Comparison of ENCODE assay signal across 8 mouse cellular contexts in genomic region chr11:95982475-95982874, GRCm38 (mm10). TPM values are rescaled to one million over a fixed set of nuclear protein-coding genes. Genes with fewer than 3 reads are reported as not detected.
A peak's percentile ranks its signal among the peaks of the same experiment; 100 is the strongest.
DNase-seq lines count a peak whose midpoint lies in the region; ATAC-seq lines count a peak whose summit lies in the region.

No protein-coding gene starts in this region.

- H3K4me2 ChIP-seq in midbrain, embryonic 13.5 days (replicated peaks): no peak overlapping the region
- H3K4me2 ChIP-seq in midbrain, embryonic 15.5 days: no peak overlapping the region
- H3K4me2 ChIP-seq in limb, embryonic 12.5 days: peak overlapping the region; percentile 25

- no peak overlapping the region for H3K9ac ChIP-seq in midbrain, embryonic 13.5 days (replicated peaks)
- H3K9ac ChIP-seq in midbrain, embryonic 15.5 days: no peak overlapping the region
- no peak overlapping the region for H3K9ac ChIP-seq in limb, embryonic 12.5 days (replicated peaks)

- no peak overlapping the region for H3K4me3 ChIP-seq in midbrain, embryonic 13.5 days (replicated peaks)
- no peak overlapping the region for H3K4me3 ChIP-seq in midbrain, embryonic 15.5 days
- peak overlapping the region; percentile 3; the same call in 1 of the 2 replicates for H3K4me3 ChIP-seq in limb, embryonic 12.5 days (replicated peaks)

- H3K27me3 ChIP-seq in midbrain, embryonic 13.5 days: no peaks in the 10 kb centered on the region
- H3K27me3 ChIP-seq in midbrain, embryonic 15.5 days (replicated peaks): no peaks in the 10 kb centered on the region
- no peaks in the 10 kb centered on the region for H3K27me3 ChIP-seq in limb, embryonic 12.5 days

- ATAC-seq in midbrain, embryonic 13.5 days: no peak
- no peak for ATAC-seq in midbrain, embryonic 15.5 days (replicated peaks)
- ATAC-seq in limb, embryonic 12.5 days (ENCODE audit: insufficient number of reproducible peaks, insufficient read depth, low FRiP score, low TSS enrichment, low read depth): 0 out of 2 replicates have a peak, but pooled peaks have one; percentile 63

- H3K27ac ChIP-seq in midbrain, embryonic 13.5 days: peak overlapping the region; percentile 17; the same call in 1 of the 2 replicates
- H3K27ac ChIP-seq in midbrain, embryonic 15.5 days: no peak overlapping the region
- H3K27ac ChIP-seq in limb, embryonic 12.5 days: peak overlapping the region; percentile 77

- 31% methylated on average over 1 of the region's 1 CpGs for WGBS in midbrain, embryonic 13.5 days
- WGBS in midbrain, embryonic 15.5 days: 35% methylated on average over 1 of the region's 1 CpGs
- WGBS in limb, embryonic 12.5 days: 8% methylated on average over 1 of the region's 1 CpGs

- H3K4me1 ChIP-seq in midbrain, embryonic 13.5 days (replicated peaks): peaks cover 15% of the 10 kb centered on the region
- peaks cover 4% of the 10 kb centered on the region; the same call in 1 of the 2 replicates for H3K4me1 ChIP-seq in midbrain, embryonic 15.5 days
- H3K4me1 ChIP-seq in limb, embryonic 12.5 days (replicated peaks): peaks cover 55% of the 10 kb centered on the region

- DNase-seq in forelimb bud, embryonic 11.5 days (ENCODE audit: low read depth, low spot score): peak; percentile 60
- DNase-seq in yolk sac, embryonic 10.5 days (ENCODE audit: low spot score): peak; percentile 89
- no peak for DNase-seq in adrenal gland, adult 8-10 months
- DNase-seq in cerebellum, adult 11-12 months: no peak
- no peak for DNase-seq in frontal cortex, postnatal 36 days (ENCODE audit: low spot score in 2 of 2)

- H3K9me3 ChIP-seq in midbrain, embryonic 13.5 days: no peaks in the 10 kb centered on the region
- no peaks in the 10 kb centered on the region for H3K9me3 ChIP-seq in midbrain, embryonic 15.5 days
- no peaks in the 10 kb centered on the region for H3K9me3 ChIP-seq in limb, embryonic 12.5 days

- H3K36me3 ChIP-seq in midbrain, embryonic 13.5 days: peaks cover 16% of the 10 kb centered on the region
- no peaks in the 10 kb centered on the region for H3K36me3 ChIP-seq in midbrain, embryonic 15.5 days (replicated peaks)
- peaks cover 56% of the 10 kb centered on the region for H3K36me3 ChIP-seq in limb, embryonic 12.5 days

RNA-seq across cellular contexts. Expression of gene Igf2bp1, which starts 23.3 kb away (rescaled TPM):
- polyA plus RNA-seq in midbrain, embryonic 13.5 days (2015; fragmentation: Nextera tagmentation; extraction: Ambion mirVana): 40.2 and 40.6 TPM in 2 replicates
- 14.6 and 15.7 TPM in 2 replicates for polyA plus RNA-seq in midbrain, embryonic 15.5 days (2015; fragmentation: Nextera tagmentation; extraction: Ambion mirVana)
- polyA plus RNA-seq in limb, embryonic 12.5 days (2016; fragmentation: Nextera tagmentation; extraction: Ambion mirVana): 110 and 122 TPM in 2 replicates
- total RNA-seq in adrenal gland, adult 8-10 months (2022): under 1 TPM; 0.26 to 0.83 (median 0.43) TPM

RNA-seq across cellular contexts. Expression of gene Gip, which starts 41.9 kb away (rescaled TPM):
- polyA plus RNA-seq in midbrain, embryonic 13.5 days (2015; fragmentation: Nextera tagmentation; extraction: Ambion mirVana): not detected in 2 replicates
- polyA plus RNA-seq in midbrain, embryonic 15.5 days (2015; fragmentation: Nextera tagmentation; extraction: Ambion mirVana): not detected in 2 replicates
- polyA plus RNA-seq in limb, embryonic 12.5 days (2016; fragmentation: Nextera tagmentation; extraction: Ambion mirVana): not detected in 2 replicates
- not detected for total RNA-seq in adrenal gland, adult 8-10 months (2022)

RNA-seq across cellular contexts. Expression of gene Snf8, which starts 52.2 kb away (rescaled TPM):
- 133 and 142 TPM in 2 replicates for polyA plus RNA-seq in midbrain, embryonic 13.5 days (2015; fragmentation: Nextera tagmentation; extraction: Ambion mirVana)
- 137 TPM in 2 replicates for polyA plus RNA-seq in midbrain, embryonic 15.5 days (2015; fragmentation: Nextera tagmentation; extraction: Ambion mirVana)
- 89.8 and 103 TPM in 2 replicates for polyA plus RNA-seq in limb, embryonic 12.5 days (2016; fragmentation: Nextera tagmentation; extraction: Ambion mirVana)
- 10 to 100 TPM; 77.6 to 95.6 (median 86.3) TPM for total RNA-seq in adrenal gland, adult 8-10 months (2022)

Comparison
In these comparisons a context has a peak if more than half of its experiments do, and no peak if none do; other contexts are left out.
1. DNase-seq: peak in forelimb bud, embryonic 11.5 days (single experiment) and yolk sac, embryonic 10.5 days (single experiment); none in adrenal gland, adult 8-10 months (single experiment), cerebellum, adult 11-12 months (single experiment) and frontal cortex, postnatal 36 days (0 of 2).